Mouse (Mus musculus) heart, embryonic 13.5 days (tissue): ENCODE measurements at regions not wholly inside any gene's neighbourhood (a gene's known extent, or its start where the extent isn't known, plus 50 kb on each side); places are given as distances from the start of the nearest gene placed in this dataset.

Experiments used
- ATAC-seq: fragments of 200-750 bp; cut with Nextera tagmentation; 2 replicates; pipeline ENCODE4 v1.8.0; 2017; ENCODE audit warnings: moderate TSS enrichment; ENCODE audit not compliant: insufficient number of reproducible peaks, low FRiP score, low TSS enrichment; ENCODE audit errors: extremely low read depth
- H3K27ac ChIP-seq: fragments of 300-500 bp; sonication (generic); replicated peaks from 2 replicates; pipeline ENCODE4 v1.5.1; 2015; ENCODE audit warnings: moderate library complexity, mild to moderate bottlenecking, inconsistent platforms
- H3K27me3 ChIP-seq: fragments of 300-500 bp; sonication (generic); replicated peaks from 2 replicates; pipeline ENCODE4 v1.6.1; 2015; ENCODE audit warnings: mild to moderate bottlenecking, inconsistent platforms
- H3K36me3 ChIP-seq: fragments of 300-500 bp; sonication (generic); 2 replicates; pipeline ENCODE4 v1.6.1; 2015; ENCODE audit warnings: mild to moderate bottlenecking, inconsistent platforms
- H3K4me1 ChIP-seq: fragments of 300-500 bp; sonication (generic); 2 replicates; pipeline ENCODE4 v1.6.1; 2015; ENCODE audit warnings: inconsistent platforms
- H3K4me2 ChIP-seq: fragments of 300-500 bp; sonication (generic); 2 replicates; pipeline ENCODE4 v1.6.1; 2015; ENCODE audit warnings: inconsistent platforms, mild to moderate bottlenecking, moderate library complexity
- H3K4me3 ChIP-seq: fragments of 300-500 bp; sonication (generic); 2 replicates; pipeline ENCODE4 v1.5.1; 2015; ENCODE audit warnings: moderate library complexity, mild to moderate bottlenecking, inconsistent platforms
- H3K9ac ChIP-seq: fragments of 300-500 bp; sonication (generic); 2 replicates; pipeline ENCODE4 v1.6.1; 2015; ENCODE audit warnings: inconsistent platforms, mild to moderate bottlenecking, moderate library complexity
- H3K9me3 ChIP-seq: fragments of 300-500 bp; sonication (generic); 2 replicates; pipeline ENCODE4 v1.6.1; 2016; ENCODE audit warnings: inconsistent platforms
- WGBS: fragments of 180-500 bp; shearing (Covaris S2); methylation state at CpG from one replicate; pipeline ENCODE4 v1.1.7; 2015; ENCODE audit warnings: mixed read lengths; 5-methylcytosine and 5-hydroxymethylcytosine counted together

DNA sequence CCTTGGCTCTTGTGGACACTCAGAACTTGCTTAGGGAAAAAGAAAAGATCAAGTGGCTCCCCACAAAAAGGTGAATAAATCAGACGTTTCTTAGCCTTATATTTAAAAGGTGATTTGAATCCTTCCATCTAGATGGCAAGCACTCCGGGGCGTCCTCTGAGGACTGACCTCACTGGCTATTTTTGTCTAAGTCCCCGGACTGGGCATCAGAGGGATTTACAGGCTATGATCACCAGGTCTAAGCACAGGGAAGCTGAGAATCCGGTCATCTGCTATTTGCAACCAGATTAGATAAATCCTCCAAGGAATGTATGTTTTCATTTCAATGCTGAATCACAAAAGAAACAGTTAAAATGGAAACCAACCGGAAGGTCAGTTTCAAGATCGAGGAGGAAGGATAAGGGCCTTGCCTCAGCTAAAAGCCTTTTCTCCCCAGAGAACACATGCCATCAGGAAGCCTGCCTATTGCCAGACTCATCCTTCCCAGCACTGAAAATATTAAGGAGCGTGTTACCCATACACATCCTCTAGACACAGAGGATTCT is 342.1 kb downstream of the Lpin1 start:
- Histone ChIP-seq H3K27ac (no peak overlapping the region), H3K9me3 (no peaks in the 10 kb centered on the region), H3K4me3 (no peak overlapping the region), H3K36me3 (no peaks in the 10 kb centered on the region), H3K9ac (no peak overlapping the region), H3K4me1 (peaks cover 33% of the 10 kb centered on the region), H3K4me2 (no peak overlapping the region), H3K27me3 (no peaks in the 10 kb centered on the region)
- no peak for ATAC-seq
- 34% methylated on average over 8 of the region's 8 CpGs for WGBS

DNA sequence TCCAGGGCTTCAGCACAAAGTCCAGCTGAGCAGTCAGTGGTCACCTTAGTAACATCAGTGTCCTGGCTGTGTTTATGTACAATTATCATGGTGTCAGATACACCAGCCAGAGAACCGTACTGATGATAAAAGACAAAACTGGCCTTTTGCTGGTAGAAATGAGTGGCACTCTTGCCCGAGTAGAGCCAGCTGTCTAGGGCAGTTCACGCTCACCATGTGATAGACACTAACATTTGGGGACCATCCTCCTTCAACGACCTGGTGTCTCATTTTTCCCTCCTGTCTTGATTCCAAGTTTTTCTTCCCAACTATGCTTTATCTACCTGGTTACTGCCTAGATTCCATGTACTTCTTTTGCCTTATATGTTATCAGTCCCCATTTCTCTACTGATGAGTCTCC is 349.3 kb downstream of the Lpin1 start:
- H3K36me3 ChIP-seq: no peaks in the 10 kb centered on the region
- no peaks in the 10 kb centered on the region for H3K27me3 ChIP-seq
- no peaks in the 10 kb centered on the region for H3K9me3 ChIP-seq
- no peak overlapping the region for H3K9ac ChIP-seq
- H3K27ac ChIP-seq: no peak overlapping the region
- no peak overlapping the region for H3K4me3 ChIP-seq
- no peak overlapping the region for H3K4me2 ChIP-seq
- H3K4me1 ChIP-seq: peaks cover 9% of the 10 kb centered on the region
- no peak for ATAC-seq
- WGBS: 61% methylated on average over 4 of the region's 4 CpGs

GRCm38 (mm10) chr12:16260981-16261380 is 349.8 kb downstream of the Lpin1 start:
- Histone ChIP-seq H3K4me2 (no peak overlapping the region), H3K4me1 (peaks cover 9% of the 10 kb centered on the region), H3K4me3 (no peak overlapping the region), H3K27me3 (no peaks in the 10 kb centered on the region), H3K36me3 (no peaks in the 10 kb centered on the region), H3K9ac (no peak overlapping the region), H3K9me3 (no peaks in the 10 kb centered on the region), H3K27ac (no peak overlapping the region)
- 43% methylated on average over 8 of the region's 8 CpGs for WGBS
- ATAC-seq: no peak

DNA sequence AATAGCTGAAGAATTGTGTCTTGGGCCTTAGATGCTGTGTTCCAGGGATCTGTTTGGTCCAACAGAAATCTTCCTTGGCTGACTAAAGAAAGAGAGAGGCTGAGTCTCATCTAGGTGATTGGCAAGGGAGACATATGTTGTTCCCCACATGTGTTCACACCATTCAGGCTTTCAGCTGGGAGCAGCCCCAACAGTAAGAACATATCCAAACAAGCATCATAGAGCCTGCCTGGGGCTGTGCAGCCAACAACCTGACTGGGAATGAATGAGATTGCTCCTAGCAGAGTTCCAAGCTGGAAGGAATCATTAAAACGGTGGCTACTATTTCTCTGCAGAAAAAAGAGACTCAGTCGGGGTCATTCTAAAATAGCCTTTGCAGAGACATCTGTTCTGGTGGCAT is 350.3 kb downstream of the Lpin1 start:
- H3K9ac ChIP-seq: no peak overlapping the region
- no peak for ATAC-seq
- H3K4me3 ChIP-seq: no peak overlapping the region
- no peak overlapping the region for H3K27ac ChIP-seq
- no peaks in the 10 kb centered on the region for H3K27me3 ChIP-seq
- H3K9me3 ChIP-seq: no peaks in the 10 kb centered on the region
- no peak overlapping the region for H3K4me2 ChIP-seq
- WGBS: 77% methylated on average over 2 of the region's 2 CpGs
- H3K36me3 ChIP-seq: no peaks in the 10 kb centered on the region
- H3K4me1 ChIP-seq: peaks cover 9% of the 10 kb centered on the region

GRCm38 (mm10) chr12:16250621-16251020 is 360.1 kb downstream of the Lpin1 start:
- H3K27ac ChIP-seq: no peak overlapping the region
- no peaks in the 10 kb centered on the region for H3K36me3 ChIP-seq
- WGBS: 81% methylated on average over 1 of the region's 1 CpGs
- no peak overlapping the region for H3K4me3 ChIP-seq
- H3K27me3 ChIP-seq: no peaks in the 10 kb centered on the region
- no peak overlapping the region for H3K9ac ChIP-seq
- no peak overlapping the region for H3K4me2 ChIP-seq
- ATAC-seq: no peak
- H3K4me1 ChIP-seq: no peaks in the 10 kb centered on the region
- no peaks in the 10 kb centered on the region for H3K9me3 ChIP-seq

DNA sequence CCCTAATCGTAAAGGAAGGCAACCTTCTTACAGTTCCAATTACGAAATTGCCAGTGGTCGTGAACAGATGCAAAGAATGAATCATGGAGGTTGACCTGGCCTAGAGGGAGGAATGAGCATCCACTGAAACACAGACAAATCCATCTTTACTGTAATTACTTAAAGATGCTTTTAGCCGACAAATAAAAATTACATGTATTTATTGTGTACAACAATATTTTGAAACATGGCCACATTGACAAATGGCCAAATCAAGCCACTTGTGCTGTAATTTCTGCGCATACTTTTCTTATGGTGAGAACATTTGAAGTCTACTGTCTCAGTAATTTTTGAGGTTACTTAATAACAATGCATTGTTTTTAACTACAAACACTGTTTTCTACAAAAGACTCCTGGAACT is 360.7 kb downstream of the Lpin1 start:
- Histone ChIP-seq H3K27ac (no peak overlapping the region), H3K4me1 (no peaks in the 10 kb centered on the region), H3K9ac (no peak overlapping the region), H3K27me3 (no peaks in the 10 kb centered on the region), H3K9me3 (no peaks in the 10 kb centered on the region), H3K36me3 (no peaks in the 10 kb centered on the region), H3K4me2 (no peak overlapping the region), H3K4me3 (no peak overlapping the region)
- 84% methylated on average over 5 of the region's 5 CpGs for WGBS
- ATAC-seq: no peak

DNA sequence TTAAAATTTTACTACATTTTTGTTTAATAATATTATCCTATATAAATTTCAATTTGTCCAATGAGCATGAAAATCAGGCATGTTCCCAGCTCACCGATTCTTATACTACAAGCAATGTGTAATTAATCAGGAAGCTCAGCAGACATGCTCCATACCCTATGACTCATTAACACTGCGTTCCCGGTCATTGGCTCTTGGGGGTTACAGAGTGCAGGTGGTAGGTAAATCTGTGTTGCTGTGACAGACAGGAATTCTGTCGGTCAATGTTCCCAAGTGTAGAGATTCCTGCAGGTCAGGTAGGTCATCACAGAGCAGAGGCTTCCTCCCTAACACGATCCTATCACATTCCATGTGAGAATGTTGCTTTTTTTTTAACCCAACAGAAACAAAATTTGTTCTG is 371.0 kb downstream of the Lpin1 start:
- Histone ChIP-seq H3K36me3 (no peaks in the 10 kb centered on the region), H3K4me3 (no peak overlapping the region), H3K4me1 (0 out of 2 replicates have a peak, but pooled peaks cover 3% of the 10 kb centered on the region), H3K4me2 (no peak overlapping the region), H3K27ac (no peak overlapping the region), H3K27me3 (no peaks in the 10 kb centered on the region), H3K9ac (no peak overlapping the region), H3K9me3 (no peaks in the 10 kb centered on the region)
- 67% methylated on average over 5 of the region's 5 CpGs for WGBS
- ATAC-seq: no peak

GRCm38 (mm10) chr12:16237498-16237897 is 373.3 kb downstream of the Lpin1 start:
- 60% methylated on average over 5 of the region's 5 CpGs for WGBS
- no peak overlapping the region for H3K4me3 ChIP-seq
- H3K9me3 ChIP-seq: no peaks in the 10 kb centered on the region
- no peaks in the 10 kb centered on the region for H3K36me3 ChIP-seq
- no peaks in the 10 kb centered on the region for H3K27me3 ChIP-seq
- no peak overlapping the region for H3K9ac ChIP-seq
- H3K27ac ChIP-seq: no peak overlapping the region
- ATAC-seq: no peak
- 0 out of 2 replicates have a peak, but pooled peaks cover 3% of the 10 kb centered on the region for H3K4me1 ChIP-seq
- H3K4me2 ChIP-seq: no peak overlapping the region

DNA sequence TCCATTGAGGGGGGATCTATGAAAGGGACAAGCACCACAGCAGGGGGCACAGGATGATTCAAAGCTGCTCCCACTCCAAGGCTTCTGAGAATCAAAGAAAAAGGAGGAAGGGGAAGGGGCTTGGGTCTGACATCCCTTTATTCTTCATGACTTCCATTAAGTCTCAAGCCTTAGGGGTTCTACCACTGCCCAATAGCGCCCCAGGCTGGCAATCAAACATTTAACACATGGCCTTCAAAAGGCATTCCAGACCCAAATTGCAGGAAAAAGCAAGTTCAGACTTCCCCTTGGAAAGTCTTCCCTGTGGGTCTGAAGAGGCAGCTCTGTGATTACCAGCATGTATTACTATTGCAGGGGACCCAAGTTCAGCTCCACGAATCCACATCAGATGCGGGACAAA is 377.2 kb downstream of the Lpin1 start:
- Histone ChIP-seq H3K4me1 (0 out of 2 replicates have a peak, but pooled peaks cover 3% of the 10 kb centered on the region), H3K4me3 (no peak overlapping the region), H3K36me3 (no peaks in the 10 kb centered on the region), H3K4me2 (no peak overlapping the region), H3K9ac (no peak overlapping the region), H3K27me3 (no peaks in the 10 kb centered on the region), H3K9me3 (no peaks in the 10 kb centered on the region), H3K27ac (no peak overlapping the region)
- 89% methylated on average over 3 of the region's 3 CpGs for WGBS
- ATAC-seq: no peak

- Histone ChIP-seq H3K27ac (no peak overlapping the region), H3K36me3 (no peaks in the 10 kb centered on the region), H3K4me2 (no peak overlapping the region), H3K4me1 (0 out of 2 replicates have a peak, but pooled peaks cover 3% of the 10 kb centered on the region), H3K9ac (no peak overlapping the region), H3K4me3 (no peak overlapping the region), H3K27me3 (no peaks in the 10 kb centered on the region), H3K9me3 (no peaks in the 10 kb centered on the region)
- 82% methylated on average over 8 of the region's 8 CpGs for WGBS
- ATAC-seq: no peak
Observed at GRCm38 (mm10) chr12:16232828-16233227, 377.9 kb downstream of the Lpin1 start.

DNA sequence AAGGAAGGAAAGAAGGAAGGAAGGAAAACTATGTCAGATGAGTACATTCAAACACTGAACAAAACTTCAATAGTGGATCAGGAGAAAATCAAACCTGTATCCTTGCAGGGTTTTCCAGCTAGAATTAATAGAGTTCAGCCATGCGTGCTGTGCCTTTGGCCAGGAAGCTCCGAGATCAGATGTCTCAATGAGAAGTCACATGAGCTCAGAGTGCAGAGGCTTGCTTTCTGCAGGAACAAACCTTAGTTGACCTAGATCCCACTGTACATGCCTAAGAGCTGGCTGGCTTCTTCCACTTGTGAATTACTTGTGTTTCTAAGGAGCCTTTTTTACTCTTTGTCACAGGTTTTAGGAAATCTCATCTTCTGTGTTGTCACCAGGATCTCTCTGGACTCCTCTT is 378.7 kb downstream of the Lpin1 start:
- ATAC-seq: no peak
- Histone ChIP-seq H3K27ac (no peak overlapping the region), H3K4me2 (no peak overlapping the region), H3K36me3 (no peaks in the 10 kb centered on the region), H3K4me3 (no peak overlapping the region), H3K27me3 (no peaks in the 10 kb centered on the region), H3K9me3 (no peaks in the 10 kb centered on the region), H3K4me1 (no peaks in the 10 kb centered on the region), H3K9ac (no peak overlapping the region)
- WGBS: 57% methylated on average over 2 of the region's 2 CpGs

GRCm38 (mm10) chr12:16231093-16231492 is 379.7 kb downstream of the Lpin1 start:
- Histone ChIP-seq H3K9ac (no peak overlapping the region), H3K36me3 (no peaks in the 10 kb centered on the region), H3K27me3 (no peaks in the 10 kb centered on the region), H3K9me3 (no peaks in the 10 kb centered on the region), H3K4me1 (no peaks in the 10 kb centered on the region), H3K4me2 (no peak overlapping the region), H3K4me3 (no peak overlapping the region), H3K27ac (no peak overlapping the region)
- WGBS: 68% methylated on average over 2 of the region's 2 CpGs
- ATAC-seq: no peak
